Mouse (Mus musculus) ES-CJ7 (cell line): Measurements from ENCODE around the gene 9530068E07Rik.

Experiments used
- DNase-seq: peaks from one replicate; pipeline ENCODE4 v3.0.0; 2011; ENCODE audit warnings: low read depth, low spot score

The 9530068E07Rik gene

DNA sequence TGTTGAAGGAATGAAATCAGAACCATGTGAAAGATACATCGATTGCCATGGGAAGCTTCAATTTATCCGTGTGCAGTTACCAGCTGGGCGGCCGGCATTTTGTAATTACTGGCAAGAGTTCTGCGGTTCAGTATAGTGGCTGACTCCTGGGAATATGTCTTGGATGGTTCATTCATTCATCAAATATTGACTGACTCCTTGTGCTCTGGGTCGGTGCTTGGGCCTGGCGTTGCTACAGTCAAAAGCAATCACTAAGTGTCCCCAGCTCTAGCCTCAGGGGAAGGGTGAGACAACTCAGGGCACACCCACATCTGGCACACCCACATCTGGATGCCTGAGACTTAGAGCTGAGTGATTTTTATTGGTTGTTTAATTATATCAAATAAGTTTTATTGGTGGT, 22.4 kb upstream of the 9530068E07Rik start:
- no peak for DNase-seq

DNA sequence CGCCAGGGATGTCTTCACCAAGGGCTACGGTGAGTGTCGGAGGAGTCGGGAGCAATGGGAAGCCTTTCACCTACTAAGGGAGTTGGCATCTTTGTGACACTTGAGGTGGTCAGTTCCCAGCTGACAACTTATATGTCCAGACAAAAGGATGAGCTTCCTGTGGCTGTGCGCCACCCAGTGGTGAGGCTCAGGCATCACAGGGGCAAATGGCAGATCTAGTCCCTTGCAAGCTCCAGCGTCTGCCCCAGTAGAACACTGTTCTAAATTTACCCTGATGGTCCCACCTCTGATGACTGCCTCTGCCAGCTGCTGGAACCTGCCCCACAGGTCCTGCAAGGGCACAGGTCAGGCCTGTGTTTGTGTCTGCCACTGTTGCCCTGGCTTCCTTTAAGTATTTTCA, 21.9 kb upstream of the 9530068E07Rik start:
- peak; percentile 83 for DNase-seq

DNA sequence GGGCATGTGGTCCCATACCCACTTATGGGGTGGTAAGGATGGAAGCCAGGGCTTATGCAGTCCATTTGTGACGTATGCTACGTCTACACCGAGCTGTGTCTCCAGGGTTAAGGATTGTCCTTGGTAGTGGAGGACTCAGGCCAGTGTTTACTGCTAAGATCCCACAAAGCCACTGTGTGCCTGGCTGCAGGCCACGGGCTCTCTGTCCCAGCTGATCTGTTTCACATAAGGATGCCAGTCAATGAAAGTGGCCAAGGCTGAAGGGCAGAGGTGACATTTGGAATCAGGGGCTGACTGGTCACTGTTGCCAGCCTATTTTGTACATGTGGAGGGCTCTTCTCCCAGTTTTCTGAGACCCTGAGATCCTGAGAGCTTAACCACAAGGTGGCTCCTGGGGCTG, 18.6 kb upstream of the 9530068E07Rik start:
- no peak for DNase-seq

DNA sequence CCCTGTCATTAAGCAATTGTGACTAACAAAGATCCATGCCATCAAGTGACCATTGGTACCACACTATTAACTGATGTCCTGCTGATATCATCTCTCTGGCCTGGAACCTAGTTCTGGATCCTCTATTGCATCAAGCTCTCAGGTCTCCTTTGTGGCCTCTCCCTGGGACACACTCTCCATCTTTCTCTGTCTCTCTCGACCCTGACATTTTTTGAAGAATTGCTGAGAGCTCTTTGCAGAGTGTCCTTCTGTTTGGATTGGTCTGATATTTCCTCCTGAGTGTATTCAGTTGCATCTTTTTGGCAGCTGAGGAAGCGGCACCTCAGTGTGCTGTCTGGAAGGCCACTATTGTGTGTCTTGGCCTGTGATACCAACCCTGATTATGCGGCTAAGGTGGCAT, 17.0 kb upstream of the 9530068E07Rik start:
- no peak for DNase-seq

DNA sequence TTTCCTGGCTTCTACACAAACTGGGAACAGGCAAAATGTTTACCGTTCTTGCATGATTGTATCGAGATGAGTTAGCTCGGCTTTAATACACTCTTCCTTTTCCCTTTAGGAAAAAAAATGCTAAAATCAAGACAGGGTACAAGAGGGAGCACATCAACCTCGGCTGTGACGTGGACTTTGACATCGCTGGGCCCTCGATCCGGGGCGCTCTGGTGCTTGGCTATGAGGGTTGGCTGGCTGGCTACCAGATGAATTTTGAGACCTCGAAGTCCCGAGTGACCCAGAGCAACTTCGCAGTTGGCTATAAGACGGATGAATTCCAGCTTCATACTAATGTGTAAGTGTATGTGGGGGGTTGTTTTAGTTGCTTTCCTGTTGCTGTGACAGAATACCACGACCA, 12.5 kb upstream of the 9530068E07Rik start:
- DNase-seq = no peak

DNA sequence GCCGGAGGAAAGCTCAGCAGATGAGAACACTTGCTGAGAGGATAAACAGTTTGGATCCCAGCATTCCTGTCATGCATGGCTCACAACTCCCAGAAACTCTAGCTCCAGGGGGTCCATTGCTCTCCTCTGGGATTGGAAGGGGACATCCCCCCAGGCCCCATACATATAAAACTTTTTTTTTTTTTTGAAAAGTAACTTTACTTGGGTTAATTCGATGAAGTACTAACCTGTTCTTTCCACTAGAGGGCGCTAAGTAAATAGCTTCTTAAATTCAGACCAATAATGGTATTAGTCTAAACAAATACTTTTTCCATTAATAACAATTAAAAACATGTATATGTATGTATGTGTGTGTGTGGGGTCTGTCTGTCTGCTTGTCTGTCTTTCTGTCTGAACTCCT, 11.6 kb upstream of the 9530068E07Rik start:
- DNase-seq = no peak

DNA sequence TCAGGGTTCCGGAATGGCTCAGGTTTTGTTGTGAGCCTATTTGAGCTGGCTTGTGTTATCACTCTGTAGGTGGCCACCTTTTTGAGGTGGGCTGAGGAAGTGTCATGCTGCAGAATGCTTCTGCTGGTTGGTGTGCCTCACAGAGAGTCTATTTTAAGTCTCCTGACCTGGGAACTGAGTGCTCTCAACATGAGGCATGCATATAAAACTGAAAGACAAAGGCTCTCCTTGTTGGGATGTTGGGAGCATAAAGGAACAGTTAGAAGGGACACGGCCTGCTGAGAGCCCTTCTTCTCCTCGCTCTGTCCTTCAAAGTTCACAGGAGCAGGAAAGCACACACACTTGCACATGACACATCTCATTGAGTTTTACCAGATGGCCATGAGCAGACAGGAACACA, 9.3 kb upstream of the 9530068E07Rik start:
- no peak for DNase-seq

DNA sequence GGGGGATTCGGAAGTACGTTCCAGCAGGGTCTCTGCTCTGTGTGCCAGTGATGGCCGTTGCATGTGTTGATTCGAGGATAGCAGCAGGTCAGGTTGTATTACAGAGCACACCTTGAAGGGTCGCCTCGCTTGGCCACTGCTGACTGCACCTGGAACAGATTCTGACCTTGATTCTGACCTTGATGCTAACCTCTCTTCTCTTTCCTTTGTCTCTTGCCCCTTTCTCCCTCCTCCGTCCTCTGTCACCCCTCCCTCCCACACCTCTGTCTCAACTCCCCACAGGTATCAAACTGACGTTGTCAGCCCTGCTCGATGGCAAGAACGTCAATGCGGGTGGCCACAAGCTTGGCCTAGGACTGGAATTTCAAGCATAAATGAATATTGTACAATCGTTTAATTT, 8.1 kb upstream of the 9530068E07Rik start:
- peak; percentile 68 for DNase-seq

DNA sequence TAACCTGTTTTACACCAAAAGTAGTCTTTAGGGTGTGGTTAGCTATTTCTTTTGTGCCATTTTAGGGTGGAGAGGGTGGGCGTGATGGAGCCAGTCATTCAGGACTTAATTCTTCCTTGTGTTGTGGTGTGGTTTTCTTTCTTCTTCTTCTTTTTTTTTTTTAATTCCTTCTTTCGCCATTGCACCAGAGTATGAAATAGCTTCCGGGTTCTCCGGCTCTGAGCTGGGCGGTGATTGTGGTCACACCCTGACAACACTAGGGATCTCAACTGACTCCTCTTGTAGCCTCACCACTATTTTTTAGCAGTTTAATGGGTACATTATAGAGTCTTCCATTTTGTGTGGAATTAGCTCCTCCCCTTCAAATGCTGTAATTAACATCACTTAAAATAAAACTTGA, 7.2 kb upstream of the 9530068E07Rik start:
- DNase-seq = peak; percentile 56

DNA sequence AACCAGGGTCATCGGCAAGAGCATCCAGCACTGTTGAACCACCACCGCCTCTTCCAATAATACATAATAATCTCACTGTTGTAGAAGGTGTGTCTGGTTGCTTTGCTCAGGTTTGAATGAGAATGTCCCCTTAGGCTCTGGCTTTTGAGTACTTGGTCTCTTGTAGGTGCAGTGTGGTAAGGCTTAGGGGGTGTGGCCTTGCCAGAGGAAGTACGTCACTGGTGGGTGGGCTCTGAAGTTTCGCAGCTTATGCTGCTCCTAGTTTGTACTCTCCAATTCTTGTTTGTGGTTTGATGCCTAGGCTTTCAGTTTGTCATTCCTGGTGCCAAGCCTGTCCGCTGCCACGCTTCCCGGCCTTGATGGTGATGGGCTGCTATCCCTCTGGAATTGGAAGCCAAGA, 6.3 kb upstream of the 9530068E07Rik start:
- peak; percentile 90 for DNase-seq

DNA sequence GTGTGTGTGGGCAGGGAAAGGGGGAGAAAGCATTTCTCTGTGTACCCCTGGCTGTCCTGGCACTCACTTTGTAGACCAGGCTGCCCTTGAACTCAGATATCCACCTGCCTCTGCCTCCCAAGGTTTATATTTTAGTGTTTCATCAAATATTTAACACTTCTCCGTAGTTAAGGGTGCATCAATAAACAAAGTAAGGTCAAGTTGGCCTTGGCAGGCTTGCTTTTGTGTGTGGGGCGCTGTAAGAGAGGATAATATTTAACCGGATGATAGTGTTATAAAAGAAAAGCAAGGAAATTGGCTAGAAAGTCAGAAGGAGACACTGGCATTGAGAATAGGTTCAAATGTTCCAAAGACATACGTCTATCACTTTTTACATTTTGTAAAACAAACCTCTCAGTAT, 1.7 kb upstream of the 9530068E07Rik start:
- no peak for DNase-seq

DNA sequence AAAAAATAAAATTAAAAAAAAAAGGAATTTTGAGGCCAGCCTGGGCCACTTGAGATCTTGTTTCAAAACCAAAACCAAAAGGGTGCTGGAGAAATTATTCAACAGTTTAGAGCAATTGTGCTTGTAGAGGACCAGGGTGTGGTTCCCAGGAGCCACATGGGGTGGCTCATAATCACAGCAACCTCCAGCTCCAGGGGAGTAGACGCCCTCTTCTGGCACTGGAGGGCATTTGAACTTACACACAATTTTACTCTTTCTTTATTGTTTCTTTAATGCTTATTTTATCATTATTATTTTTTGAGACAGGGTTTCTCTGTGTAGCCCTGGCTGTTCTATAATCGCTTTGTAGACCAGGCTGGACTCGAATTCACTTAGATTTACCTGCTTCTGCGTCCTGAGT, 885 bp upstream of the 9530068E07Rik start:
- DNase-seq = peak; percentile 83

DNA sequence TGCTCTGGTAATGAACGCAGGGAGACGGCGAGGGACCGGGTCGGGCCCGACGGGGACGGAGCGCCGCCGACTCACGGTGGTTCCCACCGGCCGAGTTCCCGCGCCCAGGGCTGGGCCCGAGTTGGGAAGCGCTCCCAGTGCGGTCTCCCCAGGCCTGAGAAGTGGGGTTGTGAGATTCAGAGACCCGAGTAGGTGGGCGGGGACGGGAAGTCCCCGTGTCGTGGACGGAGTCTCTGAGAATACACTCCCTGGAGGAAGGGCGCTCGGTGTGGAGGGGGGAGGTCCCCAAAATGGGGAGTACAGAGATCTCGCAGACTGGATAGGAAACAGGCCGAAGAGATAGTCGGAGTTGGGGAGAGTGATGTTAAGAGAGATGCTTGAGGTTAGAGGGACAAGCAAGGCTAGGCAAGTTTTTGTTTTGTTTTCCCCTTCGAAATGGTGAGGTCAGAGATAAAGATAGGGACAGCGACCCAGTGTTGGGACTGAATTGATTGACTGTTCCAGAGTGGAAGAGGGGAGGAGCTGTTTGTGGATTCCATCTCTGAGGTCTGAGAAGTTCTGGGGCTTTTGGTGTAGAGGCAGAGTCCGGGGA, 465 bp downstream of the 9530068E07Rik start:
- DNase-seq = peak; percentile 49

DNA sequence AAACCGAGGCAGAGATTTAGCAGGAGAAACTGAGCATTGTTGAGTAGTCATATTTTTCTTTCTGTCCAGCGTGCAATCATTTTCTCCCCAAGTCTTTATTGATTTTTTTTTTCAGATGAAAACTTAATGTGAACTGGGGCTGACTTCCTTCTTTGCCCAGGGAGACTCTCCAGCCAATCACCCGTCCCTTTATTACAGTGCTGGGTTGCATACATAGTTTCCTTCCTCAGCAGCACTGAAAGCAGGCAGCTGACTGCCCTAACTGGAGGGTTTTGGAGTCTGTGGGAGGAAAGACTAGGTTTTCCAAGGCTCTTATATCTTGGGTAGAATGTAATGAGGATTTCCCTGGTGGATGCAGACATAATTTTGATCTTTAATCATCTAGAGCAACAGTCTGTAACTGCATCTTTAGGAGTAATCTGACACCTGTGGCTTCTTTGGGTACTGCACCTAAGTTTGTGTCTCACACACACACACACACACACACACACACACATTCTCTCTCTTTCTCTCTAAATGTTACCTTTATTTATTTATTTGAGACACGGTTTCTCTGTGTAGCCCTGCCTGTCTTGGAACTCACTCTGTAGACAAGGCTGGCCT, 1.3 kb downstream of the 9530068E07Rik start:
- DNase-seq = peak; percentile 69

DNA sequence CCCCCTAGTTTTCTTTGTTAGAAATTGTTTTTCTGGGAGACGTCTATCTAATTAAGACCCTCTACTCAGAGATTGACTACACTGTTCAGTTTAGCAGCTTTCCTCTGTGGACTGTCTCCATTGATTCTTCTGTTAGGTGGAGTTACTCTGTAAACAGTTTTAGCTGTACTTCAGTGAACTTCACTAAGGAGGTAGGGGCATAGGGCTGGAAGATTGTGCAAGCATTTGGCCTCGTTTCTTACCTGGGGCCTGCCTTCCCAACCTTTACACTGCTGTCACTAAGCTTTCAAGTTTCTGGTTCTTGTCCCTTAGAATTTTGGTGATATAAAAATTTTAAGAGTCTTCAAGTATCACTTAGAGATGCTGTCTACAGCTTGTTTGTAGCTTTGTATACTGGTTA, 5.2 kb downstream of the 9530068E07Rik start:
- no peak for DNase-seq

DNA sequence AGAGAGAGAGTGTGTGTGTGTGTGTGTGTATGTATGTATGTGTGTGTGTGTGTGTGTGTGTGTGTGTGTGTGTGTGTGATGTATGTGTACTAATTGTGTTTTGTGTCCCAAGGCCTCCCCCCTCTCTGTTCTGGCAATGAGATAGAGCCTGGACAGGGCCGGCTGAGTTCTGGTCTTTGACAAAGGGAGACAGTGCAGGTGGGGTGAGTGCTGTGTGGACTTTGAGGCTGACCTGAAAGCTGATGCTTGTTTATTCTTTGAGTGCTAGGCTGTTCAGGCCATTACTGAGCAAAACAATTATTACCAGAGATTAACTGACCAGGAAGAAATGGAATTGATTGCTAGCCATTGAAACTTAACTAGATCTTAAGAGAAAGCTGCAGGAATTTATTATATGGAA, 6.3 kb downstream of the 9530068E07Rik start:
- no peak for DNase-seq

DNA sequence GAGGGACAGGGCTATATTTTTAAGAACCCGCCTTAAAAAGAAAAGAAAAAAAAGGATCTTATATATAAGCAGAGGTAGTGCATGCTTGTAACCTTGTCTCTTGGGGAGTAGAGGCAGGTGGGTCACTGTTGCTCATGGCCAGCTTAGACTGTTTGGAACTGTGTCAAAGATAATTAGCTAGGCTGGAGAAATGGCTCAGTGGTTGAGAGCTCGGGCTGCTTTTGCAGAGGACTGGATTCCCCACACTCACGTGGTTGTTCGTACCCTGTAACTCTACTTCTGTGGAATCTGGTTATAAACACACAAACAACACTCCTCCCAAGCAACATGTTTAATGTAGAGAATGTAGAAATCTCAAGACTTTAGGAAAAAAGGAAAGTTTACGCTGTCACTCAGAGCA, 8.0 kb downstream of the 9530068E07Rik start:
- no peak for DNase-seq

DNA sequence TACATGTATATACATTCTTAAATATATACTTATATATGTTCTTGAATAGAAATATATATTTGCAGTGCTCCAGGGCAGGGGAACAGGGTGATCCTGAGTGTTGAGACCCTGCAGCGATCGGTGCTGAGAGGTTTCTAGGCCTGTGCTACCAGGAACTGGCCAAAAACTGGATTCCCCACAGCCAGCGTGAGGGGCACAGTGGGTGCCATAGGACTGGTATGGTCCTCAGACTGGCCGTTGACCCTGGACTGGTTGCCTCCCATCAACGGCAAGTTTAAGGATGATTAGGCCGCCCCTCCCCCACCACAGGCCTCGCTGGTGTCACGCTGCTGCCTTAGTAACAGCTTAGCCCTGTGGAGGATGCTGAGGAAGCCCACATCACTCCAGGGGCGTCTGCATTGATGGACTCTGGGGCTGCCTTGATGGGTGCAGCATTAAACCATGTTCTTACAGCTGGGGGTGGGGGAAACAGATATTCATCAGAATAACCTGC, 9.0 kb downstream of the 9530068E07Rik start:
- no peak for DNase-seq

DNA sequence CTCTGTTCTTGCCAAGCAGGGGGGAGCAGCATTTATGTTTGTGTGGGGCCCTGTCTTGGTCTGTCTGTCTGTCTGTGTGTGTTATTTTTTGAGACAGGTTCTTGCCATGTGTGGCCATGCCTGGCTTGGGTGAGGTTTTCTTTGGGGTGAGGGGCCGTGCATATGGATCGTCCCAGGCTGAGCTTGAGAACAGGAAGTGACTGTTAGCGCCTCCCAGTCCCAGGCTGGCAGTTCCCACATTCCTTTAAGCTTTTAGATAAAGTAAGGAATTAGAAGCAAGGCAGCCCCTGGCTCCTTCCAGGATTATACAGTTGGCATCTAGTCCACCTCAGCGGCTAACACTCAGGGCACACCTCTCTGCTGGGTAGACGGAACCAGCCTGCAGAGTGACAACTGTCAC, 13.1 kb downstream of the 9530068E07Rik start:
- no peak for DNase-seq

DNA sequence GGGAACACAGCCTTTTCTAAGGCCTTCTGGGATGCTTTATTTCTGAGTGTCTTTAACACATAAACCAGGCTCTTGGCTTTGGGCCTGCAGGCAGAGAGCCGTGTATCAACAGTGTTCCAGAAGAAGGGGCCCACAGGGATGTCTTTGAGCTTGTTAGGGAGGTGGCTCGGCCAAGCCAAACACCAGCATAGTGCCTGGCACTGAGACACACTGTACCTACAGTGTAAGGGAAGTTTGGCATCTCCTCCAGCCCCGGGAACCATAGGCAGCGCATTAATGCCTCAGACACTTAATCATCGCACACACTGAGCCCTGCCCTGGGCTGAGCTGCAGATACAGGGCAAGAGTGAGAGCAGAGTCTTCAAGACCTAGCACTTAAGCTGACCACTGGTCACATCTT, 22.1 kb downstream of the 9530068E07Rik start:
- DNase-seq = no peak

DNA sequence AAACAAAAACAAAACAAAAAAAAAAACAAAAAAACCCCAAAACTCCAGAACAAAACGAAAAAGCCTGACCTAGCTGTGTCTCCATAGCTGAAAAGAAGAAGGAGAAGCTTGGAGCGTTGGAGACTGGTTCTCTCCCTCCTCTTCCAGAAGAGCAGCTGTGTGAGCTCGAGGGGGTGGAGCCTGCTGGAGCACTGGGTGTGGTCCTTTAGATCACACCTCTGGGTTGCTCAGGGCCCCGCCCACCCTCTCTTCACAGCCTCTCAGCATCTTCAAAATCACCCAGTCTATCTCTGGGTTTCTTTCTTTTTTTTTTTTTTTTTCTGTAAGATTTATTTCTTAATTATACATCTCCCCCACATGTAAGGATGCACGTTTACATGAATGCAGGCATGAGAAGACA, 23.0 kb downstream of the 9530068E07Rik start:
- DNase-seq = peak; percentile 78

DNA sequence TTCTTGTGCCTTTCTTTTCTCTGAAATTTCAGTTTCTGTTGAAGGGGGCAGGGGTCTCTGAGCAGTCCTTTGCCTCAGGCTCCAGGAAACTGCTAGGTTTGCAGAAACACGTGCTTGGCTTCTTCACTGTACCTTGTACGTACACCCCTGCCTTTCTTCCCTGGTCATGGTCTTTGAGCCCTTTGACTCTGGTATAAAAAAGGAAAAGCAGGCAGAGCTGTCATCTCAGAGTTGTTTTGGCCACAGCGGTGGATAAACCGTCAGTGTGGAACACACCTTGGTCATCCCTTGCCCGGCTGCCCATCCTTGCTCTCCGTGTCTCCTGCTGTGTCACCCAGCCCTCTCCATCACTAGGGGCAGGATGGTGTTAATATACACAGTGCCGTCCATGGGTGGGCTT, 23.6 kb downstream of the 9530068E07Rik start:
- DNase-seq = no peak

DNA sequence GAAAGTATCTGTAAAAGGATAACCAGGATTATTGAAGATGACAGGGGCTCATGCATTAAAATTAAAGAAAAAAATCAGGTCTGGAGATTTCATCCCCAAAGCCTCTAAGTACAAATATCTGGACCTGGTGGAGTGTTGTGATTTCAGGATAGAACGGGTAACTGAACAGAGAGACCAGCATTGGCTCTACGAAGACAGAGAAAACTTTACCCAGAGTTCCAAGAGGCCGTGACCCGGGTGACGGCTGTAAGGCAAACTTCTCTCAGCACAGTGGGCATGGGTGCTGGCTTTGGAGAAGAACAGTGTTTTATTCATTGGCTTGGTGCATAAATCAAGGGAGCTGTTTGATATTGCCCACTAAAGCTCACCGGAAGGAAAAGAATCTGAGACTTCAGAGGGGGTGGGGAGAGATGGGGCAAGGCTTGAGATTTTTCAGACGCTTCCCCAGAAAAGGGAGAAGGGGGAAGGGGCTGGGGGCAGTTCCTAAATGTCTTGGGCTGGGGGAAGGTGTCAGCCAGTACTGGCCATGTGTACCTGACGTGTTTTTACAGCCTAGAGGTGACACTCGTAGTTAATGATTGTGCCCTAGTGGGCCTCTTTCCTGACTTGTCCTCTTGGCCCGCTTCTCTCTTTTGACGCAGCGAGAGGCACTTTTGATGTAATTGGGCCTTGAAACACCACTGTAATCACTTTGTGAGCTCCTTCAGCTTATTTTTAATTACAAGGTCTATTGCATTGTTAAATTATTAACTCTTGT, 24.2 kb downstream of the 9530068E07Rik start:
- no peak for DNase-seq
